Mouse (Mus musculus): ENCODE results near the gene B4galt3.

- TF ChIP-seq POLR2A (IDR thresholded peaks at IDR 0.05; ENCODE audit: borderline replicate concordance, extremely low read depth, low read depth, low read length) (no peak), CTCF (IDR thresholded peaks at IDR 0.05; ENCODE audit: insufficient read depth, low read length) (no peak)
Measured at GRCm38 (mm10) chr1:171230215-171230614, 39.9 kb upstream of the B4galt3 start.

All from lung, adult 2 months (tissue).